Mouse (Mus musculus) large intestine, adult 2 months (tissue): ENCODE results near the gene Vmn1r184. TPM values are rescaled to one million over a fixed set of nuclear protein-coding genes. Genes with fewer than 3 reads are reported as not detected.
"Not testable (repeated sequence)": the region's sequence is repeated elsewhere in the genome, so short reads cannot be mapped to it uniquely, and the experiment has no call there.

ENCODE experiments used
- DNase-seq: peaks from one replicate; pipeline ENCODE4 v3.0.0-alpha.2; 2012; ENCODE audit warnings: low read depth, low spot score
- WGBS: fragments of 180-500 bp; shearing (Covaris S2); methylation state at CpG from one replicate; pipeline ENCODE4 v1.1.7; 2018; 5-methylcytosine and 5-hydroxymethylcytosine counted together
- polyA plus RNA-seq: library from polyadenylated mRNA; depleted of rRNA; stranded (reverse); fragments of >200 nt; gene quantifications from 2 replicates; pipeline ENCODE4 v1.2.3, GENCODE M21; 2012; rRNA removed

Gene Vmn1r184
- not detected in 2 replicates for polyA plus RNA-seq

- WGBS: 86% methylated on average over 1 of the region's 1 CpGs
Observed at GRCm38 (mm10) chr7:26260034-26260433, at the start of gene Vmn1r184. Gene Vmn1r184, plus strand, starts transcription at chr7:26260334.

GRCm38 (mm10) chr7:26303429-26304166 is 43.5 kb downstream of the Vmn1r184 start:
- DNase-seq: not testable (repeated sequence)
- WGBS: 78% methylated on average over 8 of the region's 8 CpGs

More at GRCm38 (mm10) chr7:26260034-26260433, at the start of gene Vmn1r184:
- DNase-seq: not testable (repeated sequence)

- not testable (repeated sequence) for DNase-seq
- WGBS: 45% methylated on average over 2 of the region's 2 CpGs
Observed at GRCm38 (mm10) chr7:26306926-26307325, 46.8 kb downstream of the Vmn1r184 start, which contains the start of gene Cyp2a4. Gene Cyp2a4, plus strand, starts transcription at chr7:26307169.

- DNase-seq: not testable (repeated sequence)
- 81% methylated on average over 4 of the region's 4 CpGs for WGBS
Observed at GRCm38 (mm10) chr7:26311786-26312185, 51.7 kb downstream of the Vmn1r184 start.

GRCm38 (mm10) chr7:26315194-26315593 is 55.1 kb downstream of the Vmn1r184 start:
- 72% methylated on average over 2 of the region's 2 CpGs for WGBS
- not testable (repeated sequence) for DNase-seq

- WGBS: 87% methylated on average over 4 of the region's 4 CpGs
- DNase-seq: not testable (repeated sequence)
Observed at GRCm38 (mm10) chr7:26315809-26316208, 55.7 kb downstream of the Vmn1r184 start.

Other genes starting within 250 kb of the Vmn1r184 start
- gene Cyp2b13, start 198.8 kb upstream of the Vmn1r184 start, polyA plus RNA-seq: 0.05 TPM in 1 of 2 replicates, not detected in the other
- gene Cyp2b9, start 86.9 kb upstream of the Vmn1r184 start, polyA plus RNA-seq: not detected in 2 replicates
- gene Cyp2a4, start 46.8 kb downstream of the Vmn1r184 start, polyA plus RNA-seq: not detected in 2 replicates
- gene Nlrp9c, start 143.4 kb downstream of the Vmn1r184 start, polyA plus RNA-seq: not detected in 2 replicates
- not detected in 2 replicates for gene Nlrp4a, start 174.8 kb downstream of the Vmn1r184 start, polyA plus RNA-seq